In genomic region chr16:11035790-11036431, GRCm38 (mm10) we compare ENCODE assay signal across 8 mouse cellular contexts. TPM values are rescaled to one million over a fixed set of nuclear protein-coding genes. Genes with fewer than 3 reads are reported as not detected.
DNase-seq lines count a peak whose midpoint lies in the region; ATAC-seq and TF ChIP-seq lines count a peak whose summit lies in the region.

No protein-coding gene starts in this region.

- no peak overlapping the region for H3K9ac ChIP-seq in hindbrain, embryonic 16.5 days (ENCODE audit: low read depth, low read length)

- intact Hi-C loops in gastrocnemius, adult 2 months (cut with DNase I), result loop anchor here (2.0 to 5.0 kb wide), 4 partner anchors 36 to 381 kb away; no protein-coding TSS in a partner anchor

- no peaks in the 10 kb centered on the region for H3K27me3 ChIP-seq in hindbrain, embryonic 16.5 days (replicated peaks; ENCODE audit: control insufficient read depth, insufficient read depth, low read length)

- WGBS in hindbrain, embryonic 16.5 days, result 22% methylated on average over 15 of the region's 15 CpGs

- H3K4me2 ChIP-seq in hindbrain, embryonic 16.5 days (ENCODE audit: low read length), result no peak overlapping the region

- peak; percentile 75; the same call in 1 of the 2 replicates for ATAC-seq in hindbrain, embryonic 16.5 days
- peak; percentile 87 for ATAC-seq in megakaryocyte-erythroid progenitor cell, adult 5-6 weeks (replicated peaks; ENCODE audit: low FRiP score, low TSS enrichment, poor library complexity, severe bottlenecking)

- H3K27ac ChIP-seq in gastrocnemius, adult 2 months, result no peak overlapping the region
- no peak overlapping the region for H3K27ac ChIP-seq in hindbrain, embryonic 16.5 days (ENCODE audit: low read depth, low read length)

- peak; percentile 90 for DNase-seq in ZHBTc4 (ENCODE audit: low read depth, low spot score)
- DNase-seq in cerebellum, postnatal 14 days, result peak; percentile 83 to 88
- peak; percentile 80 for DNase-seq in gastrocnemius, adult 2 months
- DNase-seq in layer of hippocampus, postnatal 36 days, result peak; percentile 57 to 67
- peak; percentile 61 for DNase-seq in right cerebral cortex, postnatal 25 days
- DNase-seq in urinary bladder, postnatal 4 days (ENCODE audit: low spot score in 2 of 2), result peak; percentile 48 to 82

- no peaks in the 10 kb centered on the region for H3K9me3 ChIP-seq in hindbrain, embryonic 16.5 days (ENCODE audit: control insufficient read depth, low read length)

- H3K36me3 ChIP-seq in hindbrain, embryonic 16.5 days (ENCODE audit: control insufficient read depth, insufficient read depth, low read length), result no peaks in the 10 kb centered on the region

- H3K4me1 ChIP-seq in hindbrain, embryonic 16.5 days (ENCODE audit: control insufficient read depth, insufficient read depth, low read depth, low read length), result no peaks in the 10 kb centered on the region

- H3K4me3 ChIP-seq in gastrocnemius, adult 2 months, result no peak overlapping the region
- no peak overlapping the region for H3K4me3 ChIP-seq in hindbrain, embryonic 16.5 days (ENCODE audit: low read length)

- peak; percentile 93 for TF ChIP-seq CTCF in gastrocnemius, adult 2 months (IDR thresholded peaks at IDR 0.05)

RNA-seq across cellular contexts. Expression of gene Snn, which starts 24.8 kb away (rescaled TPM):
- total RNA-seq in gastrocnemius, adult 2 months (2021), result 1 to 10 TPM; 2.7 to 3.1 TPM
- polyA plus RNA-seq in hindbrain, embryonic 16.5 days (2015; fragmentation: Nextera tagmentation; extraction: Ambion mirVana), result 134 and 150 TPM in 2 replicates
- 100 to 1,000 TPM; 157 to 167 TPM for total RNA-seq in layer of hippocampus, postnatal 36 days (2021)
- total RNA-seq in megakaryocyte-erythroid progenitor cell, adult 5-6 weeks (2014; fragmentation: Nextera tagmentation), result 0.52 and 7.4 TPM in 2 replicates
- 0.09 and 1.6 TPM in 2 replicates for total RNA-seq in megakaryocyte-erythroid progenitor cell, adult 5-6 weeks (2017)

RNA-seq across cellular contexts. Expression of gene Litaf, which starts 30.0 kb away (rescaled TPM):
- 1 to 10 TPM; 4.8 to 9.3 TPM for total RNA-seq in gastrocnemius, adult 2 months (2021)
- 28.9 and 31.6 TPM in 2 replicates for polyA plus RNA-seq in hindbrain, embryonic 16.5 days (2015; fragmentation: Nextera tagmentation; extraction: Ambion mirVana)
- total RNA-seq in layer of hippocampus, postnatal 36 days (2021), result 10 to 100 TPM; 18.4 to 19.9 TPM
- total RNA-seq in megakaryocyte-erythroid progenitor cell, adult 5-6 weeks (2014; fragmentation: Nextera tagmentation), result 5.4 and 6.6 TPM in 2 replicates
- 6.9 and 9.4 TPM in 2 replicates for total RNA-seq in megakaryocyte-erythroid progenitor cell, adult 5-6 weeks (2017)

Comparison
In these comparisons a context has a peak if more than half of its experiments do, and no peak if none do; other contexts are left out.
1. RNA of gene Snn, which starts 24.8 kb away (total RNA-seq): 157 to 167 TPM in layer of hippocampus, postnatal 36 days; 0.09 to 7.4 TPM in megakaryocyte-erythroid progenitor cell, adult 5-6 weeks and 2.7 to 3.1 TPM in gastrocnemius, adult 2 months; every median in the first group is over 10 times any median in the second.
2. Peak in every context shown above with its lines, with median percentiles within 50 percentile points of each other: DNase-seq.